Mouse (Mus musculus) right cerebral cortex, postnatal 14 days (tissue): ENCODE data around the gene Ccdc121.
A peak's percentile ranks its signal among the peaks of the same experiment; 100 is the strongest.

Source experiments
- DNase-seq: peaks from one replicate; pipeline ENCODE4 v3.0.0; 2022

Gene Ccdc121

GRCm38 (mm10) chr1:181511307-181511706, at the start of gene Ccdc121:
TSS of gene Ccdc121 (minus strand) at chr1:181511451.
- no peak for DNase-seq

DNA sequence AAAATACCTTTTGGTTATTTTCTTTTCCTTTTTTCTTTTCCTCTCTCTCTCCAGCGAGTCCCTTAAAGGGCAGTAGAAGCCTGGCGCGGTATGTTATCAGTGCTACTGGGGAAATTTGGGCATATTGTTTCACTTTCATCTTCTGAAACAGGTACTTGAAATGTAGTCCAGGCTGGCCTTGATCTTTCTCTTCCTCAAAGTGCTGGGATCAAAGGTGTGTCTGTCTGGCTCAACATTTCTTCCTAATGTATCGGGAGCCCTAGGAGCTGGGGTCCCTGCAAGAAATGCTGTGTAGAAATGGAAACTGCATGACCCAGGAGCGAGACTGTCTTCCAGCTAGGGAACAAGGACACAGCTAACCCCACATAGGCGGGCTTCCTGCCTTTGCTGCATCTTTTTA, 49.1 kb upstream of the Ccdc121 start:
- DNase-seq: no peak

DNA sequence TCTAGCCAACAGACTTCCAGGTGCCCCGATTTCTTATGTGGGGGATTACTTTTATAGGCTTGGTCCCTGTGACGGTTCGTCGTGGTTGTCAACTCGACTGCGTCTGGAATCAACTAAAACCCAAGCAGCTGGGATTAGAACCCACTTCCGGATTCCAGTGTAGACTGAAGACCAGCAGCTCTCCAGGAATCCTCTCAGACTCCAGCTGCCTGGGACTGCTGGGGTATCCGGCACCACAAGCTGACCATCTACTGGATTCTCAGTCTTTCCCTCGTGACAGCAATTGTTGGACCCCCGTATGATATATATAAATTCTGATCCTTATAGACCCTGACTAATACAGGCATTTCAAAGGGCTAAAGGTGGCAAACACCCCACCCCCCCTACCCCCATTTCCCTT, 48.4 kb upstream of the Ccdc121 start:
- no peak for DNase-seq

- no peak for DNase-seq
Measured at GRCm38 (mm10) chr1:181555475-181555874, 44.2 kb upstream of the Ccdc121 start.

DNA sequence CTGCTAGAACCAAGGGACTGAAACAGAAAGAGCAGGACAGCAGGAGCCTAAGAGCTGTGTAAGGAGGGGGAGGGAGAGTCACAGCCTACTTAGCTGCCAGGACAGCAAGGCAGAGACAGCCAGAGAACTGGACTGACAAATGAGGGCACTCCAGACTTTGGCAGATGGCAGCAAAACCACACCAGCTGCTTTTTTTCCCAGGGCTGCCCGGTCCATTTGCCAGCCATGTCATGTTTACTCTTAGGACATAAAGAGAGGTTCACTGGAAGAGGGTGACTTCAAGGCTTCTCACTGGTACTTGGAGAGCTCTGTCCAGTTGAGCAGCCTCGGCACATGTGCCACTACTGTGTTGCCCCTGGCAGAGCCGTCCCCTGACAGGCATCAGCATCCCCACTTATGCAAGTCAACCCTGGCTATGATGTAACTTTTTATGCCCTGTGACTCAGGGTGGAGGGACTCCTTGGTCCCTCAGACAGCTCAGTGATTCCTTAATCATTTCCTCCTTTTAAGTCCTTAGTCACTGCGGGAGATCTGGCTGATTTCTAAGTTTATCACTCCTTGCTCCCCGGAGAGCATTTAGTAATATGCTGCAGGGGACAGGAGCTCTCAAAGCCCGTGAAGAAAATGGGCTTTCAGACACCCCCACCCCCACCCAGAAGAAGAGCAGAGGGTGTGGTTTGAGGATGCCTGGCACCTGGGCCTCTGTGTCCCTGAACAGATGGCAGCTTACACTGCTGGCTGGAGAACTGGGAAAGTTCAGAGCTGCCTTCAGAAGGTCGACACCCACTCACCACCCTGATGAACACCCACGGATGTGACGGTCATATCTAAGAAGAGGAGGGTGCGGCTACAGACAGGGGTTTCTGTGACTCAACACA, 41.5 kb upstream of the Ccdc121 start:
- DNase-seq: no peak

DNA sequence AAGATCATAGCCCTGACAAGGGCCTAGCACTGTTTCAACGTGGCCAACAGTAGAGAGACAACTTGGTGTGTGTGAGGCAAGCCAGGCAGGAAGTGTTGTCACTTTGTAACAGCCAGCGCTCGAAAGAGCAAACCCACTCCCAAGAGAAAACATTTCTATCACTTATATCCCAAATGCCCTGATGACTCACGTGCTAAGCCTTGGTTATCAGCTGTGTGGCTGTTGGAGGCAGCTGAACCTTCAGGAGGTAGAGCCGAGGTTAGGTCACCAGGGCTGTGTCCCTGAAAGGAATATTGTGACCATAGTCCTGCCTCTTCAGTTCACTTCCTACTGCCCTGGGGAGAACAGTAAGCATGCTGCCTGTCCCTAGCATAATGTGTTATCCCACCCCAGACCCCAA, 39.6 kb upstream of the Ccdc121 start:
- DNase-seq: no peak

- no peak for DNase-seq
Measured at GRCm38 (mm10) chr1:181549987-181550386, 38.7 kb upstream of the Ccdc121 start.

- DNase-seq: peak; percentile 46
Measured at GRCm38 (mm10) chr1:181545044-181545772, 34.0 kb upstream of the Ccdc121 start.

- peak; percentile 28 for DNase-seq
Measured at GRCm38 (mm10) chr1:181543711-181544383, 32.6 kb upstream of the Ccdc121 start.

GRCm38 (mm10) chr1:181539846-181540769, 28.9 kb upstream of the Ccdc121 start:
- DNase-seq: no peak

GRCm38 (mm10) chr1:181537627-181538525, 26.6 kb upstream of the Ccdc121 start:
- DNase-seq: no peak

DNA sequence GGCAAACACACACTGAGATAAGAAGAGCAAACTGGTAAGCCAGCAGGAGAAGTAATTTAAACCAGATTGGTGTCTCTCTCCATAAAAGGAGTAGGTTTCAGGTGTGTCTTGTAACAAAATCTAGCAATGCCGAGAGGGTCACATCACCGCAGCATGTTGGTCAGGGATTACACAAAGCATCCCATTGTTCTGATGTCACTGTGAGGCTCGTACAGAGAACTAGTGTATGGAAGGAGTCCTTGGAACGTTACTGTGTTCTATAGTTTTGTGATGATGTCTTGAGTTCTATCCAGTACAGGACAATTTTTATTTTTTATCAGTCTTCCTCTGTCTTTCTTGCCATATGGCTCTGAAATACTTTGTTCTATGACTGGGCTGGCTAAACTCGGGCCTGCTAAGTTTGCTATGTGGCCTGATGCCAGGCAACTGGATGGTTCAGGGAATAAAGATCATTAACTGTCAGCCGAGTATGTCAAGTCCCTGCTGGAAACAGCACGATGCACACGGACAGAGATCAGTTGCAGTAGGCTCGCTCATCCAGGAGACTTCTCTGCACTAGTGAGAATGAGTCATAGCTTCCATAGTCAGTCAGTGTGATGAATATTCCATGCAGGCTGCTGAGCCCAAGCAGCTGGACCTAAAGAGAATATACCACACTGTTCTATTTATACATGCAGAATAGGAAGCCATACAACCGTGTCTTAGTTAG, 24.1 kb upstream of the Ccdc121 start:
- no peak for DNase-seq

DNA sequence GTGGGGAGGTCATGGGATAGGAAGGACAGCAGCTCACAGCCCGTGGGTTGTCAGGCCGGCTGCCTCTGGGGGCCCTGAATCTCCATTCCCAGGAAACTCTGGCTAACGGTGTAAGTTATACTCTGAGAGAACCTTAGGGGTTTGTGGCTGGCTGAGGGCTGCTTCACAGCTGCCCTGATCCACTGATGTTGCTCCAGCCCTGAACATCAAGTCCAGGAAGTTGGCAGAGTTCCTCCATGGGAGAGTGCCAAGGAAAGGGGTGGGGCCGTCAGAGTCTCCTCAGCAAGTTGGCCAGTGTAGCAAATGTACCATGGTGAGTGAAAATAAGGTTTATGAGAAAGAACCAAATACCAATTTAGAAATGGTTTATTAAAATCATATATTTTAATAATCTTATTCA, 18.1 kb upstream of the Ccdc121 start:
- DNase-seq: peak; percentile 50

- DNase-seq: no peak
Measured at GRCm38 (mm10) chr1:181525996-181526395, 14.7 kb upstream of the Ccdc121 start.

- DNase-seq: no peak
Measured at GRCm38 (mm10) chr1:181523831-181524230, 12.6 kb upstream of the Ccdc121 start.

- DNase-seq: no peak
Measured at GRCm38 (mm10) chr1:181521401-181522091, 10.3 kb upstream of the Ccdc121 start.

DNA sequence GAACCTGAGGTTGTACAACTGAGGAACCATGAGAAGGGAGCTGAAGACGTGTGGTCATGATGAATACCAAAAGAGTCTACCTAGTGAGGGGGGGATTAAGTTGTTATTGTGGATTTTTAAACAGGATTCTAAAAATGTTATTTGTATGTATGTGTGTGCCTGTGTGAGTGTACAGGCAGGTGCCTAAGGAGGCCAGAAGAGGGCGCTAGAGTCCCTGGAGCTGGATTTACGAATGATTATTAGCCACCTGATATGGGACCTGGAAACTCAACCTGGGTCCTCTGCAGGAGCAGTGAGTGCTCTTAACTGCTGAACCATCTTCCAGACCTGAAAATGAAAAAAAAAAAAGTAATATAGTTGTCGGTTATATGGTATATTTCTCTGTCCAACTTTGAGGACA, 7.9 kb upstream of the Ccdc121 start:
- DNase-seq: no peak

- no peak for DNase-seq
Measured at GRCm38 (mm10) chr1:181518046-181518445, 6.8 kb upstream of the Ccdc121 start.

GRCm38 (mm10) chr1:181512430-181513129, 1.3 kb upstream of the Ccdc121 start:
- DNase-seq: no peak
